Mouse (Mus musculus): ENCODE results near the gene Acvrl1.

Gene Acvrl1

GRCm38 (mm10) chr15:101165658-101166437 lies 37.5 kb downstream of the Acvrl1 start:
- in situ Hi-C loops (cut with MboI; ENCODE audit: low sequenced_read_pairs): no loop called here

GRCm38 (mm10) chr15:101167553-101167952 lies 39.2 kb downstream of the Acvrl1 start:
- in situ Hi-C loops (cut with MboI; ENCODE audit: low sequenced_read_pairs): no loop called here

- in situ Hi-C loops (cut with MboI; ENCODE audit: low sequenced_read_pairs): no loop called here
Observed at GRCm38 (mm10) chr15:101169910-101170309, 41.6 kb downstream of the Acvrl1 start.

GRCm38 (mm10) chr15:101170413-101170980 lies 42.2 kb downstream of the Acvrl1 start:
- in situ Hi-C loops (cut with MboI; ENCODE audit: low sequenced_read_pairs): no loop called here

- in situ Hi-C loops (cut with MboI; ENCODE audit: low sequenced_read_pairs): no loop called here
Observed at GRCm38 (mm10) chr15:101171272-101171671, 43.0 kb downstream of the Acvrl1 start.

GRCm38 (mm10) chr15:101172016-101172415 lies 43.7 kb downstream of the Acvrl1 start:
- in situ Hi-C loops (cut with MboI; ENCODE audit: low sequenced_read_pairs): no loop called here

- in situ Hi-C loops (cut with MboI; ENCODE audit: low sequenced_read_pairs): no loop called here
Observed at GRCm38 (mm10) chr15:101173421-101174211, 45.3 kb downstream of the Acvrl1 start, which contains the start of gene Acvr1b. Acvr1b (plus strand) TSS chr15:101174067.

- in situ Hi-C loops (cut with MboI; ENCODE audit: low sequenced_read_pairs): no loop called here
Observed at GRCm38 (mm10) chr15:101174294-101175130, 46.2 kb downstream of the Acvrl1 start.

- in situ Hi-C loops (cut with MboI; ENCODE audit: low sequenced_read_pairs): no loop called here
Observed at GRCm38 (mm10) chr15:101175131-101175460, 46.8 kb downstream of the Acvrl1 start.

GRCm38 (mm10) chr15:101175613-101176283 lies 47.4 kb downstream of the Acvrl1 start:
- in situ Hi-C loops (cut with MboI; ENCODE audit: low sequenced_read_pairs): no loop called here

- in situ Hi-C loops (cut with MboI; ENCODE audit: low sequenced_read_pairs): no loop called here
Observed at GRCm38 (mm10) chr15:101176284-101176680, 48.0 kb downstream of the Acvrl1 start.

GRCm38 (mm10) chr15:101176795-101177691 lies 48.7 kb downstream of the Acvrl1 start:
- in situ Hi-C loops (cut with MboI; ENCODE audit: low sequenced_read_pairs): no loop called here

- in situ Hi-C loops (cut with MboI; ENCODE audit: low sequenced_read_pairs): no loop called here
Observed at GRCm38 (mm10) chr15:101180363-101181105, 52.2 kb downstream of the Acvrl1 start.

- in situ Hi-C loops (cut with MboI; ENCODE audit: low sequenced_read_pairs): no loop called here
Observed at GRCm38 (mm10) chr15:101181106-101181466, 52.8 kb downstream of the Acvrl1 start.

- in situ Hi-C loops (cut with MboI; ENCODE audit: low sequenced_read_pairs): no loop called here
Observed at GRCm38 (mm10) chr15:101181500-101181899, 53.2 kb downstream of the Acvrl1 start.

GRCm38 (mm10) chr15:101182676-101183075 lies 54.4 kb downstream of the Acvrl1 start:
- in situ Hi-C loops (cut with MboI; ENCODE audit: low sequenced_read_pairs): no loop called here

- in situ Hi-C loops (cut with MboI; ENCODE audit: low sequenced_read_pairs): no loop called here
Observed at GRCm38 (mm10) chr15:101184300-101184699, 56.0 kb downstream of the Acvrl1 start.

- in situ Hi-C loops (cut with MboI; ENCODE audit: low sequenced_read_pairs): no loop called here
Observed at GRCm38 (mm10) chr15:101185549-101185948, 57.2 kb downstream of the Acvrl1 start.

GRCm38 (mm10) chr15:101187907-101188306 lies 59.6 kb downstream of the Acvrl1 start:
- in situ Hi-C loops (cut with MboI; ENCODE audit: low sequenced_read_pairs): no loop called here

Measured in CH12F3 (cell line).